Mouse (Mus musculus): Measurements from ENCODE around the gene Gm9918. TPM values are rescaled to one million over a fixed set of nuclear protein-coding genes. Genes with fewer than 3 reads are reported as not detected.
A peak's percentile ranks its signal among the peaks of the same experiment; 100 is the strongest.
"Not testable (repeated sequence)": the region's sequence is repeated elsewhere in the genome, so short reads cannot be mapped to it uniquely, and the experiment has no call there.

Gene Gm9918
- not detected for polyA plus RNA-seq (2012; fragmentation: generic; extraction: Trizol)
- long read RNA-seq, experiment 1 = 0 reads
- long read RNA-seq, experiment 2 = 0 reads

- no peak within 1 kb of the TSS for H3ac ChIP-seq (ENCODE audit: control insufficient read depth, insufficient read length, low read depth)
- H3K79me3 ChIP-seq (ENCODE audit: low read depth) = no peaks in the 10 kb centered on the region
- H3K36me3 ChIP-seq (ENCODE audit: control insufficient read depth, insufficient read depth) = no peaks in the 10 kb centered on the region
- H3K79me2 ChIP-seq (ENCODE audit: control insufficient read depth, insufficient read depth) = no peaks in the 10 kb centered on the region
- no peak within 1 kb of the TSS for H3K4me3 ChIP-seq (ENCODE audit: insufficient read depth, poor library complexity, severe bottlenecking)
- H3K27me3 ChIP-seq (ENCODE audit: control insufficient read depth, insufficient read depth, insufficient read length) = no peaks in the 10 kb centered on the region
- TF ChIP-seq USF1 (IDR thresholded peaks at IDR 0.05; ENCODE audit: low read depth) (no peak), CEBPB (IDR thresholded peaks at IDR 0.05; ENCODE audit: low read depth) (no peak), MAX (IDR thresholded peaks at IDR 0.05) (no peak), CTCF (IDR thresholded peaks at IDR 0.05; ENCODE audit: control insufficient read depth, insufficient read depth, insufficient read length) (no peak), MYOG (IDR thresholded peaks at IDR 0.05; ENCODE audit: control insufficient read depth, extremely low read depth, insufficient read length) (no peak), FOSL1 (IDR thresholded peaks at IDR 0.05; ENCODE audit: insufficient read depth, low read length, poor library complexity, severe bottlenecking) (no peak), MYOD1 (IDR thresholded peaks at IDR 0.05; ENCODE audit: control insufficient read depth, insufficient read length, low read depth) (no peak)
Measured at GRCm38 (mm10) chr15:102270274-102270960, at the start of gene Gm9918. Gm9918 (plus strand) TSS chr15:102270563.

- peaks cover 13% of the 10 kb centered on the region for H3K79me2 ChIP-seq (ENCODE audit: control insufficient read depth, insufficient read depth)
- TF ChIP-seq MYOD1 (IDR thresholded peaks at IDR 0.05; ENCODE audit: control insufficient read depth, insufficient read length, low read depth) = no peak
- no peak for TF ChIP-seq MYOG (IDR thresholded peaks at IDR 0.05; ENCODE audit: control insufficient read depth, extremely low read depth, insufficient read length)
- no peak for TF ChIP-seq FOSL1 (IDR thresholded peaks at IDR 0.05; ENCODE audit: insufficient read depth, low read length, poor library complexity, severe bottlenecking)
- no peak for TF ChIP-seq CTCF (IDR thresholded peaks at IDR 0.05; ENCODE audit: control insufficient read depth, insufficient read depth, insufficient read length)
- no peak for TF ChIP-seq MAX (IDR thresholded peaks at IDR 0.05)
- TF ChIP-seq CEBPB (IDR thresholded peaks at IDR 0.05; ENCODE audit: low read depth) = no peak
- no peak for TF ChIP-seq USF1 (IDR thresholded peaks at IDR 0.05; ENCODE audit: low read depth)
- peaks cover 67% of the 10 kb centered on the region for H3K36me3 ChIP-seq (ENCODE audit: control insufficient read depth, insufficient read depth)
- H3K79me3 ChIP-seq (ENCODE audit: low read depth) = peaks cover 5% of the 10 kb centered on the region
- no peaks in the 10 kb centered on the region for H3K27me3 ChIP-seq (ENCODE audit: control insufficient read depth, insufficient read depth, insufficient read length)
- H3K4me3 ChIP-seq (ENCODE audit: insufficient read depth, poor library complexity, severe bottlenecking) = no peak overlapping the region
- H3ac ChIP-seq (ENCODE audit: control insufficient read depth, insufficient read length, low read depth) = no peak overlapping the region
Measured at GRCm38 (mm10) chr15:102222386-102222785, 48.0 kb upstream of the Gm9918 start.

GRCm38 (mm10) chr15:102224186-102224991 is 46.0 kb upstream of the Gm9918 start:
- Histone ChIP-seq H3K79me3 (ENCODE audit: low read depth) (peaks cover 18% of the 10 kb centered on the region), H3K79me2 (ENCODE audit: control insufficient read depth, insufficient read depth) (peaks cover 33% of the 10 kb centered on the region), H3K4me3 (ENCODE audit: insufficient read depth, poor library complexity, severe bottlenecking) (no peak overlapping the region), H3K27me3 (ENCODE audit: control insufficient read depth, insufficient read depth, insufficient read length) (no peaks in the 10 kb centered on the region), H3ac (ENCODE audit: control insufficient read depth, insufficient read length, low read depth) (peak overlapping the region; percentile 51), H3K36me3 (ENCODE audit: control insufficient read depth, insufficient read depth) (peaks cover 56% of the 10 kb centered on the region)
- TF ChIP-seq CEBPB (IDR thresholded peaks at IDR 0.05; ENCODE audit: low read depth) (no peak), CTCF (IDR thresholded peaks at IDR 0.05; ENCODE audit: control insufficient read depth, insufficient read depth, insufficient read length) (peak; percentile 99), USF1 (IDR thresholded peaks at IDR 0.05; ENCODE audit: low read depth) (no peak)

- peaks cover 21% of the 10 kb centered on the region for H3K79me3 ChIP-seq (ENCODE audit: low read depth)
- no peaks in the 10 kb centered on the region for H3K27me3 ChIP-seq (ENCODE audit: control insufficient read depth, insufficient read depth, insufficient read length)
- no peak overlapping the region for H3K4me3 ChIP-seq (ENCODE audit: insufficient read depth, poor library complexity, severe bottlenecking)
- peak overlapping the region; percentile 51 for H3ac ChIP-seq (ENCODE audit: control insufficient read depth, insufficient read length, low read depth)
- no peak for TF ChIP-seq MYOD1 (IDR thresholded peaks at IDR 0.05; ENCODE audit: control insufficient read depth, insufficient read length, low read depth)
- TF ChIP-seq CTCF (IDR thresholded peaks at IDR 0.05; ENCODE audit: control insufficient read depth, insufficient read depth, insufficient read length) = no peak
- TF ChIP-seq USF1 (IDR thresholded peaks at IDR 0.05; ENCODE audit: low read depth) = no peak
- TF ChIP-seq MAX (IDR thresholded peaks at IDR 0.05) = no peak
- no peak for TF ChIP-seq MYOG (IDR thresholded peaks at IDR 0.05; ENCODE audit: control insufficient read depth, extremely low read depth, insufficient read length)
- no peak for TF ChIP-seq CEBPB (IDR thresholded peaks at IDR 0.05; ENCODE audit: low read depth)
- TF ChIP-seq FOSL1 (IDR thresholded peaks at IDR 0.05; ENCODE audit: insufficient read depth, low read length, poor library complexity, severe bottlenecking) = no peak
- peaks cover 51% of the 10 kb centered on the region for H3K36me3 ChIP-seq (ENCODE audit: control insufficient read depth, insufficient read depth)
- peaks cover 40% of the 10 kb centered on the region for H3K79me2 ChIP-seq (ENCODE audit: control insufficient read depth, insufficient read depth)
Measured at GRCm38 (mm10) chr15:102224992-102225617, 45.3 kb upstream of the Gm9918 start.

GRCm38 (mm10) chr15:102225619-102226018 is 44.7 kb upstream of the Gm9918 start:
- Histone ChIP-seq H3K36me3 (ENCODE audit: control insufficient read depth, insufficient read depth) (peaks cover 46% of the 10 kb centered on the region), H3K79me3 (ENCODE audit: low read depth) (peaks cover 21% of the 10 kb centered on the region), H3K79me2 (ENCODE audit: control insufficient read depth, insufficient read depth) (peaks cover 41% of the 10 kb centered on the region)
- H3K27me3 ChIP-seq (ENCODE audit: control insufficient read depth, insufficient read depth, insufficient read length); H3K4me3 ChIP-seq (ENCODE audit: insufficient read depth, poor library complexity, severe bottlenecking); H3ac ChIP-seq (ENCODE audit: control insufficient read depth, insufficient read length, low read depth): not testable (repeated sequence)
